Mouse (Mus musculus) CH12.LX (cell line): Measurements from ENCODE around the gene Ubc. TPM values are rescaled to one million over a fixed set of nuclear protein-coding genes. Genes with fewer than 3 reads are reported as not detected.

ENCODE experiments used
- DNase-seq: peaks from one replicate; pipeline ENCODE4 v3.0.0-alpha.2; 2013; ENCODE audit errors: extremely low read depth
- H3K27ac ChIP-seq: 2 replicates; pipeline ENCODE4 v1.5.1; 2012; ENCODE audit warnings: low read depth, mild to moderate bottlenecking, control low read depth, moderate library complexity; ENCODE audit not compliant: insufficient read depth
- H3K27me3 ChIP-seq: replicated peaks from 2 replicates; pipeline ENCODE3; 2012; ENCODE audit warnings: inconsistent platforms
- H3K36me3 ChIP-seq, 2 experiments: replicated peaks in 1 of 2; 2 replicates each; pipeline versions ENCODE3 to v1.6.1; 2012; ENCODE audit warnings: inconsistent platforms in 1 of 2, low read length in 1 of 2, mild to moderate bottlenecking in 1 of 2, mixed read lengths in 1 of 2, moderate library complexity in 1 of 2; ENCODE audit not compliant: control insufficient read depth in 1 of 2, insufficient read depth in 1 of 2
- H3K4me1 ChIP-seq, 2 experiments: 2 replicates each; pipeline ENCODE4 v1.6.1; 2012; ENCODE audit warnings: inconsistent platforms in 1 of 2, moderate library complexity in 1 of 2; ENCODE audit not compliant: insufficient read depth in 2 of 2, control insufficient read depth in 1 of 2
- H3K4me2 ChIP-seq: 2 replicates; pipeline ENCODE4 v1.6.1; 2012; ENCODE audit warnings: low read depth, mild to moderate bottlenecking, control low read depth; ENCODE audit not compliant: poor library complexity, insufficient read depth, severe bottlenecking
- H3K4me3 ChIP-seq, 3 experiments: fragments of 150-350 bp in 1 of 3; sonication (generic) in 1 of 3; replicated peaks in 1 of 3; 2 replicates each; pipeline versions ENCODE3 to v1.5.1; 2011 to 2012; ENCODE audit warnings: low read depth in 2 of 3, low read length in 2 of 3, mild to moderate bottlenecking in 2 of 3, moderate library complexity in 2 of 3, control low read depth in 1 of 3, improper control_type of control experiment in 1 of 3, inconsistent platforms in 1 of 3, mixed read lengths in 1 of 3; ENCODE audit not compliant: poor library complexity in 1 of 3
- H3K79me2 ChIP-seq: replicated peaks from 2 replicates; pipeline ENCODE4 v1.6.1; 2012; ENCODE audit warnings: mild to moderate bottlenecking, moderate library complexity; ENCODE audit not compliant: control insufficient read depth, poor library complexity, insufficient read depth, severe bottlenecking; ENCODE audit errors: extremely low read depth
- H3K9ac ChIP-seq: 2 replicates; pipeline ENCODE4 v1.6.1; 2012; ENCODE audit warnings: low read depth, mild to moderate bottlenecking, control low read depth, moderate library complexity; ENCODE audit not compliant: insufficient read depth
- H3K9me3 ChIP-seq: replicated peaks from 2 replicates; pipeline ENCODE3; 2012; ENCODE audit warnings: low read length, inconsistent platforms, mixed read lengths
- BHLHE40 ChIP-seq: IDR thresholded peaks from 2 replicates; pipeline ENCODE4 v1.6.1; 2011; ENCODE audit warnings: mild to moderate bottlenecking, low read depth, low read length, improper control_type of control experiment
- CHD1 ChIP-seq: IDR thresholded peaks from 2 replicates; pipeline ENCODE4 v1.6.1; 2012; ENCODE audit warnings: low read depth, low read length, improper control_type of control experiment, inconsistent platforms
- CHD2 ChIP-seq: IDR thresholded peaks from 2 replicates; pipeline ENCODE4 v1.6.1; 2011; ENCODE audit warnings: low read length, improper control_type of control experiment
- CTCF ChIP-seq, 2 experiments: IDR thresholded peaks in 1 of 2; conservative IDR thresholded peaks in 1 of 2; 2 replicates each; pipeline ENCODE4 v1.5.1; 2011 to 2012; ENCODE audit warnings: low read depth in 2 of 2, low read length in 2 of 2, improper control_type of control experiment in 1 of 2, inconsistent platforms in 1 of 2, mild to moderate bottlenecking in 1 of 2, moderate library complexity in 1 of 2
- E2F4 ChIP-seq: IDR thresholded peaks from 2 replicates; pipeline ENCODE4 v1.6.1; 2011; ENCODE audit warnings: low read depth, low read length, improper control_type of control experiment; ENCODE audit not compliant: insufficient replicate concordance
- ELF1 ChIP-seq: IDR thresholded peaks from 2 replicates; pipeline ENCODE4 v1.6.1; 2014; ENCODE audit warnings: low read depth, mild to moderate bottlenecking, inconsistent platforms, low read length, improper control_type of control experiment
- EP300 ChIP-seq: IDR thresholded peaks from 2 replicates; pipeline ENCODE4 v1.6.1; 2011; ENCODE audit warnings: low read length, improper control_type of control experiment
- ETS1 ChIP-seq: conservative IDR thresholded peaks from 2 replicates; pipeline ENCODE4 v1.6.1; 2012; ENCODE audit warnings: low read depth, mild to moderate bottlenecking, inconsistent platforms, low read length, improper control_type of control experiment, moderate library complexity
- GABPA ChIP-seq: IDR thresholded peaks from 2 replicates; pipeline ENCODE4 v1.6.1; 2012; ENCODE audit warnings: low read depth, low read length, improper control_type of control experiment, inconsistent platforms; ENCODE audit not compliant: insufficient replicate concordance
- HCFC1 ChIP-seq: IDR thresholded peaks from 2 replicates; pipeline ENCODE4 v1.6.1; 2012; ENCODE audit warnings: low read depth, mild to moderate bottlenecking, inconsistent platforms, low read length, improper control_type of control experiment
- IRF4 ChIP-seq: IDR thresholded peaks from 2 replicates; pipeline ENCODE4 v1.6.1; 2014; ENCODE audit warnings: low read depth, mild to moderate bottlenecking, inconsistent platforms, low read length, improper control_type of control experiment
- JUN ChIP-seq: IDR thresholded peaks from 2 replicates; pipeline ENCODE4 v1.6.1; 2011; ENCODE audit warnings: low read depth, mild to moderate bottlenecking, low read length, improper control_type of control experiment, moderate library complexity; ENCODE audit not compliant: insufficient read depth
- JUND ChIP-seq: conservative IDR thresholded peaks from 2 replicates; pipeline ENCODE4 v1.6.1; 2011; ENCODE audit warnings: low read depth, low read length, improper control_type of control experiment
- KAT2A ChIP-seq: IDR thresholded peaks from 2 replicates; pipeline ENCODE4 v1.6.1; 2012; ENCODE audit warnings: low read length, improper control_type of control experiment, inconsistent platforms; ENCODE audit not compliant: insufficient replicate concordance
- MAFK ChIP-seq: IDR thresholded peaks from 2 replicates; pipeline ENCODE4 v1.6.1; 2011; ENCODE audit warnings: low read length, improper control_type of control experiment; ENCODE audit not compliant: insufficient replicate concordance
- MAZ ChIP-seq: IDR thresholded peaks from 2 replicates; pipeline ENCODE4 v1.6.1; 2012; ENCODE audit warnings: low read depth, mild to moderate bottlenecking, inconsistent platforms, low read length, improper control_type of control experiment, moderate library complexity
- MEF2A ChIP-seq: IDR thresholded peaks from 2 replicates; pipeline ENCODE4 v1.6.1; 2014; ENCODE audit warnings: low read depth, mild to moderate bottlenecking, inconsistent platforms, low read length, improper control_type of control experiment, borderline replicate concordance
- MXI1 ChIP-seq: IDR thresholded peaks from 2 replicates; pipeline ENCODE4 v1.6.1; 2011; ENCODE audit warnings: mild to moderate bottlenecking, low read depth, low read length, improper control_type of control experiment
- MYC ChIP-seq: IDR thresholded peaks from 2 replicates; pipeline ENCODE4 v1.6.1; 2011; ENCODE audit warnings: low read depth, mild to moderate bottlenecking, improper control_type of control experiment, low read length
- NELFE ChIP-seq: IDR thresholded peaks from 2 replicates; pipeline ENCODE4 v1.6.1; 2011; ENCODE audit warnings: low read depth, low read length, improper control_type of control experiment
- NRF1 ChIP-seq: IDR thresholded peaks from 2 replicates; pipeline ENCODE4 v1.6.1; 2014; ENCODE audit warnings: low read depth, mild to moderate bottlenecking, inconsistent platforms, low read length, improper control_type of control experiment, moderate library complexity
- PAX5 ChIP-seq: IDR thresholded peaks from 2 replicates; pipeline ENCODE4 v1.6.1; 2012; ENCODE audit warnings: low read length, inconsistent platforms, mixed read lengths
- POLR2A ChIP-seq: IDR thresholded peaks from 2 replicates; pipeline ENCODE4 v1.6.1; 2011; ENCODE audit warnings: low read depth, mild to moderate bottlenecking, improper control_type of control experiment, low read length
- POLR2AphosphoS2 ChIP-seq: IDR thresholded peaks from 2 replicates; pipeline ENCODE4 v1.6.1; 2011; ENCODE audit warnings: low read depth, low read length, improper control_type of control experiment
- RAD21 ChIP-seq: IDR thresholded peaks from 2 replicates; pipeline ENCODE4 v1.6.1; 2011; ENCODE audit warnings: low read depth, mild to moderate bottlenecking, low read length, improper control_type of control experiment, moderate library complexity
- RCOR1 ChIP-seq: conservative IDR thresholded peaks from 2 replicates; pipeline ENCODE4 v1.6.1; 2012; ENCODE audit warnings: low read depth, mild to moderate bottlenecking, inconsistent platforms, low read length, improper control_type of control experiment
- SIN3A ChIP-seq: IDR thresholded peaks from 2 replicates; pipeline ENCODE4 v1.6.1; 2012; ENCODE audit warnings: low read length, improper control_type of control experiment, inconsistent platforms
- SMC3 ChIP-seq: IDR thresholded peaks from 2 replicates; pipeline ENCODE4 v1.6.1; 2011; ENCODE audit warnings: low read depth, low read length, improper control_type of control experiment
- TBP ChIP-seq: conservative IDR thresholded peaks from 2 replicates; pipeline ENCODE4 v1.6.1; 2011; ENCODE audit warnings: low read depth, low read length, improper control_type of control experiment
- TCF12 ChIP-seq: IDR thresholded peaks from 2 replicates; pipeline ENCODE4 v1.6.1; 2014; ENCODE audit warnings: low read depth, mild to moderate bottlenecking, inconsistent platforms, low read length, improper control_type of control experiment
- UBTF ChIP-seq: IDR thresholded peaks from 2 replicates; pipeline ENCODE4 v1.6.1; 2012; ENCODE audit warnings: low read depth, mild to moderate bottlenecking, inconsistent platforms, low read length, improper control_type of control experiment, moderate library complexity
- USF1 ChIP-seq: IDR thresholded peaks from 2 replicates; pipeline ENCODE4 v1.6.1; 2014; ENCODE audit warnings: low read depth, mild to moderate bottlenecking, inconsistent platforms, low read length, improper control_type of control experiment
- USF2 ChIP-seq: conservative IDR thresholded peaks from 2 replicates; pipeline ENCODE4 v1.6.1; 2011; ENCODE audit warnings: low read depth, low read length, improper control_type of control experiment
- ZC3H11A ChIP-seq: IDR thresholded peaks from 2 replicates; pipeline ENCODE4 v1.6.1; 2012; ENCODE audit warnings: low read depth, mild to moderate bottlenecking, inconsistent platforms, low read length, improper control_type of control experiment
- ZKSCAN1 ChIP-seq: IDR thresholded peaks from 2 replicates; pipeline ENCODE4 v1.6.1; 2012; ENCODE audit warnings: low read depth, inconsistent platforms, low read length, improper control_type of control experiment, borderline replicate concordance
- ZMIZ1 ChIP-seq: IDR thresholded peaks from 2 replicates; pipeline ENCODE4 v1.6.1; 2012; ENCODE audit warnings: low read depth, mild to moderate bottlenecking, inconsistent platforms, low read length, improper control_type of control experiment
- ZNF384 ChIP-seq: IDR thresholded peaks from 2 replicates; pipeline ENCODE4 v1.6.1; 2012; ENCODE audit warnings: low read depth, low read length, improper control_type of control experiment, inconsistent platforms
- dilution Hi-C: fragments of 300-500 bp; cut with MboI; formaldehyde crosslinking; loops from 2 replicates; pipeline ENCODE4 v1.14.3; 2020; ENCODE audit warnings: low sequenced_read_pairs; ENCODE audit not compliant: extremely low pct_unique_long_range_greater_than_20kb, extremely low pct_ligation_motif_present
- in situ Hi-C: fragments of 300-500 bp; cut with MboI; formaldehyde crosslinking; loops from 3 replicates; pipeline ENCODE4 v1.14.3; 2019; ENCODE audit warnings: low sequenced_read_pairs, low pct_ligation_motif_present, low pct_unique_long_range_greater_than_20kb, mixed read lengths
- polyA plus RNA-seq: library from polyadenylated mRNA; unstranded; fragments of >175 nt; gene quantifications from 2 replicates; pipeline ENCODE4 v1.2.1, GENCODE M21; 2012; ENCODE audit warnings: low read depth; ENCODE audit not compliant: insufficient read length
- total RNA-seq, 2 experiments: library from RNA; depleted of rRNA; stranded (reverse); fragments of 300-350 nt in 1 of 2; fragments of >200 nt in 1 of 2; gene quantifications; 2 replicates each; pipeline ENCODE4 v1.2.3; 2012 to 2014

Ubc gene
- total RNA-seq (2012; rRNA removed) (466 and 486 TPM in 2 replicates), total RNA-seq (2014; rRNA removed) (650 and 656 TPM in 2 replicates), polyA plus RNA-seq (687 and 803 TPM in 2 replicates)

GRCm38 (mm10) chr5:125389579-125390441, at the start of gene Ubc:
Gene Ubc, minus strand, starts transcription at chr5:125390202.
- Histone ChIP-seq H3K27me3 (no peaks in the 10 kb centered on the region), H3K4me1 (peaks cover 3 to 38% of the 10 kb centered on the region in 2 experiments; a peak in 3 of 4 replicates), H3K36me3 (peaks cover 23 to 24% of the 10 kb centered on the region in 2 experiments), H3K79me2 (peaks cover 28% of the 10 kb centered on the region), H3K9me3 (no peaks in the 10 kb centered on the region), H3K27ac (peak within 1 kb of the TSS; percentile 93), H3K4me3 (peak within 1 kb of the TSS; percentile 44 to 94 (median 84)), H3K9ac (peak within 1 kb of the TSS; percentile 94), H3K4me2 (peak within 1 kb of the TSS; percentile 82; the same call in 1 of the 2 replicates)
- peak; percentile 81 for DNase-seq
- dilution Hi-C loops (no loop called here), in situ Hi-C loops (no loop called here)
- peak; percentile 19 for TF ChIP-seq IRF4
- TF ChIP-seq JUND: no peak
- TF ChIP-seq UBTF: no peak; the same call in 1 of the 2 replicates
- TF ChIP-seq SIN3A: peak; percentile 69
- peak; percentile 73; the same call in 1 of the 2 replicates for TF ChIP-seq MEF2A
- TF ChIP-seq E2F4: no peak
- no peak for TF ChIP-seq CHD1
- TF ChIP-seq NRF1: peak; percentile 87
- peak; percentile 88 for TF ChIP-seq TCF12
- peak; percentile 94 for TF ChIP-seq TBP
- TF ChIP-seq ZNF384: peak; percentile 60
- peak; percentile 2 for TF ChIP-seq SMC3
- TF ChIP-seq ETS1: peak; percentile 48
- TF ChIP-seq BHLHE40: peak; percentile 70
- no peak for TF ChIP-seq RAD21
- TF ChIP-seq MYC: peak; percentile 72
- peak; percentile 9; the same call in 1 of the 2 replicates for TF ChIP-seq EP300
- TF ChIP-seq POLR2AphosphoS2: peak; percentile 97
- peak; percentile 99 for TF ChIP-seq POLR2A
- no peak for TF ChIP-seq ZC3H11A
- 0 out of 2 replicates have a peak, but pooled peaks have one; percentile 5 for TF ChIP-seq USF1
- TF ChIP-seq PAX5: no peak
- no peak for TF ChIP-seq JUN
- TF ChIP-seq GABPA: no peak
- peak; percentile 73; the same call in 1 of the 2 replicates for TF ChIP-seq ELF1
- peak; percentile 57; the same call in 1 of the 2 replicates for TF ChIP-seq MAFK
- peak; percentile 60; the same call in 1 of the 2 replicates for TF ChIP-seq ZKSCAN1
- peak; percentile 84 for TF ChIP-seq RCOR1
- peak; percentile 96 for TF ChIP-seq KAT2A
- TF ChIP-seq HCFC1: peak; percentile 77
- TF ChIP-seq ZMIZ1: peak; percentile 99
- TF ChIP-seq MAZ: peak; percentile 88
- TF ChIP-seq USF2: no peak
- peak; percentile 87 for TF ChIP-seq CHD2
- TF ChIP-seq NELFE: peak; percentile 100
- peak; percentile 75; the same call in 1 of the 2 replicates for TF ChIP-seq MXI1
- TF ChIP-seq CTCF (conservative IDR thresholded peaks at IDR 0.05 in 1 of 2, IDR thresholded peaks at IDR 0.05 in 1 of 2; ENCODE audit: low read depth in 2 of 2, low read length in 2 of 2): no peak
